Mouse (Mus musculus): ENCODE measurements at regions not wholly inside any gene's neighbourhood (a gene's known extent, or its start where the extent isn't known, plus 50 kb on each side); places are given as distances from the start of the nearest gene placed in this dataset.

DNA sequence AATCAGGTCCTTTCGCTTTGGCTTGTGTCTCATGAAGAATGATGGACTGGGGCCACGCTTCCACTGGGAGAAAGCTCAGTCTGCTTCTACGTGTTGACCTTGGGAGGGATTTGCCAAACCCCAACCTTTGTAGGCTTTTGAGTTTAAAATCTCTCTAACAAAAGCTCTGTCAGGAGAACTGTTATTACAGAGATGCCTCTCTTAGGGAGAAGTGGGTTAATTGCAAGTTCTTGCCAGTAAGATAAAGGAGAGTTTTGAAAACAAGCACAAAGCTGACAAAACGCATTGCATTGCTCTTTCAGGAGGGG, 351.5 kb upstream of the Tenm3 start:
- no peak for TF ChIP-seq MYOG (IDR thresholded peaks at IDR 0.05; ENCODE audit: control insufficient read depth in 1 of 3, insufficient read depth in 1 of 3, insufficient read length in 2 of 3, low read depth in 2 of 3)
- TF ChIP-seq USF1 (IDR thresholded peaks at IDR 0.05; ENCODE audit: low read depth), result no peak
- no peak for TF ChIP-seq POLR2A (IDR thresholded peaks at IDR 0.05; ENCODE audit: insufficient read length, low read depth)
- TF ChIP-seq MYOD1 (IDR thresholded peaks at IDR 0.05; ENCODE audit: control insufficient read depth in 1 of 3, insufficient read length in 2 of 3, low read depth in 2 of 3), result no peak
- no peak for TF ChIP-seq MAX (IDR thresholded peaks at IDR 0.05; ENCODE audit: low read depth)
- TF ChIP-seq TCF12 (IDR thresholded peaks at IDR 0.05; ENCODE audit: insufficient read depth, poor library complexity, severe bottlenecking), result no peak
- no peak for TF ChIP-seq POLR2AphosphoS2 (IDR thresholded peaks at IDR 0.05; ENCODE audit: insufficient read length, low read depth)
- no peak for TF ChIP-seq CEBPB (IDR thresholded peaks at IDR 0.05; ENCODE audit: insufficient read depth, poor library complexity, severe bottlenecking)
- no peak for TF ChIP-seq REST (IDR thresholded peaks at IDR 0.05; ENCODE audit: insufficient read depth, insufficient read length)
- no peak for TF ChIP-seq TCF3 (IDR thresholded peaks at IDR 0.05; ENCODE audit: insufficient read length, low read depth)

Measured in myocyte (in vitro differentiated cells).